Mouse (Mus musculus): ENCODE data around the gene Letmd1. TPM values are rescaled to one million over a fixed set of nuclear protein-coding genes. Genes with fewer than 3 reads are reported as not detected.

Letmd1 gene
- polyA plus RNA-seq (2014; fragmentation: Illumina TruSeq; extraction: RNeasy Lipid Tissue Mini Kit (QIAGEN cat#74804); ENCODE audit: low read depth, low replicate concordance), result 14.9 TPM

DNA sequence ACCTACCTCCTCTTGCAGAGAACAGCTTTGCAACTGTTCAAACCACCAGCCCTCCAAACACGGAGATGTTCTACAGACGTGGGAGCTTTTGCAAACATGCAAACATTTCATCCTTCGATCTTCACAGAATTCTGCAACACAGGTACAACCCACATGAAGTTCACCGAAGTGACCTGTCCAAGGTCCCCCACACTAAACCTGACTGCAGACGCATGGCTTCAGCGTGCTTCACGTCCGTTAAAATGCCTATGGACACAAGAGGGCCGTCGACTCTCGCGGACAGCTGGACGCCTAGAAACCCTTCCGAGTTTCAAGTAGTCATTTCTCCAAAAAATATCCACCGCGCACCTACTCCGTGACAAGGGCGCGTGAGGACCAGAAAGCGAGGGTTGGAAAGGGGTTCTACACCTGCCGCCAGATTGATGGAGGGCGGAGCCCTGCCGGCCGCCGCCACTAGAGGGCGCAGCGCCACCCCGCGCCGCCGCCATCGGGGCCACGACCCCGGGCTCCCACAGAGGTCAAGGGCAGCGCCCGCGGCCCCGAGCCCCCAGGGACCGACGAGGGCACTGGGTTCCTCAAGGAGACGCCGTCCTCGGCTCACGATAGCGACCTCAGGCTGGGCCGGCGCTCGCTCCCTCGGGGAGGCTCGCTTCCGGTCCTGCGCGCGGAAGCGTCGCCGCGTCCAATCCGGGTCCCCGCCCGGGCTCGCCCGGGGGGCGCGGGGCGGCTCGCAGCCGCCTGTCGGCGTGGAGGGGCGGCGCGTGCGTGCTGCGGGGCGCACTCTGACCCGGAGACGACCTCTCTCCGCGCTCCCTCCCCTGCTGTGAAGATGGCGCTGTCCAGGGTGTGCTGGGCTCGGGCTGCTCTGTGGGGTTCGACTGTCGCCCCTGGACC lies at the start of gene Letmd1:
Gene Letmd1, plus strand, starts transcription at position 729 of the 894 bp plus-strand sequence.

DNA sequence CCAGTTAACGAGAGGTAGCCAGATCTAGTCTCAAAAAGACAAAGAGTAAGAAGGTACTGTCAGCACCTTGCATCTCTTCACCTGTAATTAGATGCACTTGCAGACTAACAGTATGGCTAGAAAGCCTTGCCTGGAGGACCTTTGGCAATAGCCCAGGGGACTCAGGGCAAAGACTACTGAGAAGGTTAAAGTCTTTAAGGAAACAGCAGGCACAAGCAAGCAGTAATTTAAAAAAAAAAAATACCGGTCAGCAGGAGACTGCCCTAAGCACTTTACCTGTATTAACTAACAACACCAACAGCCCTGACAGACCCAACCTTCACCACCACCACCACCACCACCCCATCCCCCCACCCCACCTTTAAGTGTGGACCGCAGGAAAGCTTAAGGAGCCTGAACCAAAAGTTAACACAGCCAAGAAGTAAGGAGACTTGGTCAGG lies 47.0 kb upstream of the Letmd1 start, which contains the start of gene Gm5475:
Gene Gm5475, plus strand, starts transcription at position 390 of the 440 bp plus-strand sequence.

DNA sequence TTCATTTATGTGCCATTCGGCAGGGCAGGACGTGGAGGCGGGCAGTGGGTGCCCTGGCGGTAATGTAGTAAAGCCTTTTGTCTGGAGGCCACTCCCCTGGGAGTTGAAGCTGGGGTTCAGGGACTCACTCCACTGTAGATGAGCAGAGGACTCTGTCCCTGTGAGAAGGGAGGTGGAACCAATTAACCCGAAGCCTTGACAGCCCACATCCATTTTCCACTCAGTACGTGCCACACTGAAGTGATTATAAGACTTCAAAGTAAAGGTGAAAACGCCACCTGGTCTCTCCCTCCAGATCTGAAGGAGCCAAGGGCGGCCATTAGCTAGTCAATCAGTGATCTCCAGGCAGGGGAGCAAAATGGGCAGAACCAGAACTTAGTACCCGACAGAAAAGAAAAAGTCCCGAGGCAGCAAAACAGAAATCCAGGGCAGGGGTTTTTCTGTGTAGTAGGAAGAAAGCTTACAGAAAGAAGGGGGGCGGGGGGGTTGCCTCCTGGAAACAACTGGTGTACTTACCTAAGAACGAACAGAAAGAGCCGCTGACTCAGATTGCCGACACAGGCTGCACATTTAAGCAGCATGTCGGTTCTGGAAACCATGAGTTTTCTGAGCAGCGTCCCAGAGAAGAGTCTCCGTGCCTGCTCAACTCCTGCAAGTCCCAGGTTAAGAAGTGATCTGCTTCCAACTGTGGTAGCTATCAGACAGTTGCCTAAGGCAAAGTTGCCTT lies 44.3 kb upstream of the Letmd1 start, which contains the start of gene Slc11a2:
Gene Slc11a2, minus strand, starts transcription at position 677 of the 727 bp plus-strand sequence.

DNA sequence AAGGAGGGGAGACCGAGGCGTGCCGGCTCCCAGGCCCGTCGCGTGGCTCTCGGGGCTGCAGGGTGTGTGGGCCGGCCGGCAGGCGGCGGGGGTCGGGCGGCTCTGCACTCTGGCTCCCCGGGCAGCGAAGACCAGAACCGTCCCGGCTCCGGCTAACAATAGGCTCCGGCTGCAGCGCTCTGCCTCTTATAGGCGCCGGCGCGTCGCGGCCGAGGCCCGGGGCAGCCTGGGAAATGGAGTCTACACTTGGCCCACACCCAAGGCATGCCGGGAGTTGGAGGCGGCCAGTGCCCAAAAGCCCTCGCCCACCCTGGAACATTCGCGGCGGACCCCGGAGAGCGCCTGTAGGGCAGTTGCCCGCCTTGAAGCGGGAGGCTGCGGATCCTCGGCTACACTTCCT lies 26.3 kb downstream of the Letmd1 start, which contains the start of gene Csrnp2:
Gene Csrnp2, minus strand, starts transcription at position 387 of the 400 bp plus-strand sequence.

Other genes with a start within 250 kb of the Letmd1 start
- 48.5 TPM for gene Atf1, start 241.2 kb upstream of the Letmd1 start, polyA plus RNA-seq (2014; fragmentation: Illumina TruSeq; extraction: RNeasy Lipid Tissue Mini Kit (QIAGEN cat#74804); ENCODE audit: low read depth, low replicate concordance)
- gene Tmprss12, start 188.2 kb upstream of the Letmd1 start, polyA plus RNA-seq (2014; fragmentation: Illumina TruSeq; extraction: RNeasy Lipid Tissue Mini Kit (QIAGEN cat#74804); ENCODE audit: low read depth, low replicate concordance), result not detected
- 78.3 TPM for gene Mettl7a1, start 164.9 kb upstream of the Letmd1 start, polyA plus RNA-seq (2014; fragmentation: Illumina TruSeq; extraction: RNeasy Lipid Tissue Mini Kit (QIAGEN cat#74804); ENCODE audit: low read depth, low replicate concordance)
- gene Mettl7a3, start 134.1 kb upstream of the Letmd1 start, polyA plus RNA-seq (2014; fragmentation: Illumina TruSeq; extraction: RNeasy Lipid Tissue Mini Kit (QIAGEN cat#74804); ENCODE audit: low read depth, low replicate concordance), result not detected
- not detected for gene Methig1, start 115.9 kb upstream of the Letmd1 start, polyA plus RNA-seq (2014; fragmentation: Illumina TruSeq; extraction: RNeasy Lipid Tissue Mini Kit (QIAGEN cat#74804); ENCODE audit: low read depth, low replicate concordance)
- gene Mettl7a2, start 115.8 kb upstream of the Letmd1 start, polyA plus RNA-seq (2014; fragmentation: Illumina TruSeq; extraction: RNeasy Lipid Tissue Mini Kit (QIAGEN cat#74804); ENCODE audit: low read depth, low replicate concordance), result not detected
- not detected for gene Higd1c, start 104.5 kb upstream of the Letmd1 start, polyA plus RNA-seq (2014; fragmentation: Illumina TruSeq; extraction: RNeasy Lipid Tissue Mini Kit (QIAGEN cat#74804); ENCODE audit: low read depth, low replicate concordance)
- gene Gm5475, start 46.9 kb upstream of the Letmd1 start, polyA plus RNA-seq (2014; fragmentation: Illumina TruSeq; extraction: RNeasy Lipid Tissue Mini Kit (QIAGEN cat#74804); ENCODE audit: low read depth, low replicate concordance), result not detected
- 17.3 TPM for gene Slc11a2, start 44.0 kb upstream of the Letmd1 start, polyA plus RNA-seq (2014; fragmentation: Illumina TruSeq; extraction: RNeasy Lipid Tissue Mini Kit (QIAGEN cat#74804); ENCODE audit: low read depth, low replicate concordance)
- gene Csrnp2, start 26.5 kb downstream of the Letmd1 start, polyA plus RNA-seq (2014; fragmentation: Illumina TruSeq; extraction: RNeasy Lipid Tissue Mini Kit (QIAGEN cat#74804); ENCODE audit: low read depth, low replicate concordance), result 1.5 TPM
- gene Tfcp2, start 83.0 kb downstream of the Letmd1 start, polyA plus RNA-seq (2014; fragmentation: Illumina TruSeq; extraction: RNeasy Lipid Tissue Mini Kit (QIAGEN cat#74804); ENCODE audit: low read depth, low replicate concordance), result 10.7 TPM
- 14.8 TPM for gene Pou6f1, start 131.0 kb downstream of the Letmd1 start, polyA plus RNA-seq (2014; fragmentation: Illumina TruSeq; extraction: RNeasy Lipid Tissue Mini Kit (QIAGEN cat#74804); ENCODE audit: low read depth, low replicate concordance)
- 237 TPM for gene Dazap2, start 146.3 kb downstream of the Letmd1 start, polyA plus RNA-seq (2014; fragmentation: Illumina TruSeq; extraction: RNeasy Lipid Tissue Mini Kit (QIAGEN cat#74804); ENCODE audit: low read depth, low replicate concordance)
- 19.5 TPM for gene Smagp, start 167.9 kb downstream of the Letmd1 start, polyA plus RNA-seq (2014; fragmentation: Illumina TruSeq; extraction: RNeasy Lipid Tissue Mini Kit (QIAGEN cat#74804); ENCODE audit: low read depth, low replicate concordance)
- 0.92 TPM for gene Bin2, start 200.5 kb downstream of the Letmd1 start, polyA plus RNA-seq (2014; fragmentation: Illumina TruSeq; extraction: RNeasy Lipid Tissue Mini Kit (QIAGEN cat#74804); ENCODE audit: low read depth, low replicate concordance)
- 2.2 TPM for gene Cela1, start 218.9 kb downstream of the Letmd1 start, polyA plus RNA-seq (2014; fragmentation: Illumina TruSeq; extraction: RNeasy Lipid Tissue Mini Kit (QIAGEN cat#74804); ENCODE audit: low read depth, low replicate concordance)